Mouse (Mus musculus): ENCODE results near the gene Narf. TPM values are rescaled to one million over a fixed set of nuclear protein-coding genes. Genes with fewer than 3 reads are reported as not detected.

Narf gene
- polyA plus RNA-seq, 1 experiment = 54.1 TPM

DNA sequence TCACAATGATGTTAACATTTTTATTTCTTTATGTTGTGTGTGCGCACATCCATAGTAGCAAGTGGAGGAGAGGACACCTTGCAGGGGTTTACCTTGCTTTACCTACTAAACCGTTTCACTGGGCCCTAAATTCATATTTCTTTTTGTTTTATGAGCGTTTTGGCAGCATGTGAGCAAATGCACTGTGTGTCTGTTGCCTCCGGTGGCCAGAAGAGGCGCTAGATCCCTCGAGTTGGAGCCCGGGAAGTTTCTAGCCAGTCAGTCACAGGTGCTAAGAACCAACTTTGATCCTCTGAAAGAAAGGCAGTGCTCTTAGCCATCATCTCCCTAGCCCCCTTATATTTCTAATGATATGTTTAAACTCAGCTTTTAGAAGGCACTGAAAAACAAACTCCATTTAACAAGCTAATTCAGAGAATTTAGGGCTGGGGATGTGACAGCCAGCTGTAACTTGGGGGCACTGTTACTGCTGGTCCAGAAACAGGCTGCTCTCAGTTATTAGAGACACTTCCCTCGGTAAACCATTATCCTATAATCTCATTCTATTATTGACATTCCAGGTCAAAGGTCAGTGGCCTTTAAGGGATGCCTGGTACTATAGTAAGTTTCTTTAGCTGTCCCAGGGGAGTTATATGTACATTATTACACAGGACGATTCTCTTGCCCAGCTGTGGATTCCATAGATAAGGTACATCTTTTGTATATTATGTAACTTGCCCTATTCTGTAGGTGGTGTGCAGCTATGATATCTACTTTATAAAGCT, 1.4 kb upstream of the Narf start:
- DNase-seq = peak; percentile 56
- Histone ChIP-seq H3K4me1 (ENCODE audit: control insufficient read depth, insufficient read depth, low read length) (peaks cover 12% of the 10 kb centered on the region), H3K4me3 (ENCODE audit: insufficient read depth, low read depth, low read length) (no peak overlapping the region), H3K27ac (ENCODE audit: insufficient read depth, low read depth, low read length) (peak overlapping the region; percentile 98), H3K27me3 (replicated peaks; ENCODE audit: control insufficient read depth, insufficient read depth, low read length) (no peaks in the 10 kb centered on the region), H3K36me3 (ENCODE audit: control insufficient read depth, insufficient read depth, low read length) (no peaks in the 10 kb centered on the region)
- TF ChIP-seq POLR2A (IDR thresholded peaks at IDR 0.05; ENCODE audit: low read depth, low read length) = no peak
- TF ChIP-seq CTCF (conservative IDR thresholded peaks at IDR 0.05; ENCODE audit: insufficient read depth, insufficient read length, low read depth, low read length) = peak; percentile 57
- 31% methylated on average over 9 of the region's 9 CpGs for WGBS

GRCm38 (mm10) chr11:121237345-121238128, 484 bp downstream of the Narf start:
- H3K4me1 ChIP-seq (ENCODE audit: control insufficient read depth, insufficient read depth, low read length) = peaks cover 8% of the 10 kb centered on the region
- no peaks in the 10 kb centered on the region for H3K27me3 ChIP-seq (replicated peaks; ENCODE audit: control insufficient read depth, insufficient read depth, low read length)
- H3K4me3 ChIP-seq (ENCODE audit: insufficient read depth, low read depth, low read length) = peak overlapping the region; percentile 80
- no peaks in the 10 kb centered on the region for H3K36me3 ChIP-seq (ENCODE audit: control insufficient read depth, insufficient read depth, low read length)
- TF ChIP-seq CTCF (conservative IDR thresholded peaks at IDR 0.05; ENCODE audit: insufficient read depth, insufficient read length, low read depth, low read length) = peak; percentile 64
- TF ChIP-seq POLR2A (IDR thresholded peaks at IDR 0.05; ENCODE audit: low read depth, low read length) = no peak
- H3K27ac ChIP-seq (ENCODE audit: insufficient read depth, low read depth, low read length) = peak overlapping the region; percentile 85
- WGBS = 1% methylated on average over 28 of the region's 28 CpGs
- peak; percentile 70 for DNase-seq

DNA sequence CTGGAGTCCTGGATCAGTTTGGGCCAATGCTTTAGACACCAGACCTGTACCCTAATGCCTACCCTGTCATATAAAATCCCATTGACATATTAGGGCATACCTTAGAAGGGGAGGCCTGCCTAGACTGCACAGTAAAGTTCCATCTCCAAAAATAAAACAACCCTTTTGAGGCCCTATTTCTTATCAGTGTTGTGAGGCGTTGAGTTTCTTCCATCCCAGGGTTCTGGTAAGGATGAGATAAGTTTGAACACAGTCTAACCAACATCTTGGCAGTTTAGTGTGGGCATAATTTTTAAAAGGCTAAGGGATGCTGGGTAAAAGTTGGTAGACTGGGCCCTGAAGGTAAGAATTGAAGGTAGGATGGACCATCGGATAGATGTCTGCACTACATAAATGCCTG, 2.6 kb downstream of the Narf start:
- no peak overlapping the region for H3K27ac ChIP-seq (ENCODE audit: insufficient read depth, low read depth, low read length)
- H3K4me1 ChIP-seq (ENCODE audit: control insufficient read depth, insufficient read depth, low read length) = peaks cover 8% of the 10 kb centered on the region
- H3K27me3 ChIP-seq (replicated peaks; ENCODE audit: control insufficient read depth, insufficient read depth, low read length) = no peaks in the 10 kb centered on the region
- WGBS = 92% methylated on average over 2 of the region's 2 CpGs
- TF ChIP-seq CTCF (conservative IDR thresholded peaks at IDR 0.05; ENCODE audit: insufficient read depth, insufficient read length, low read depth, low read length) = no peak
- no peak for TF ChIP-seq POLR2A (IDR thresholded peaks at IDR 0.05; ENCODE audit: low read depth, low read length)
- DNase-seq = no peak
- no peaks in the 10 kb centered on the region; the same call in 1 of the 2 replicates for H3K36me3 ChIP-seq (ENCODE audit: control insufficient read depth, insufficient read depth, low read length)
- no peak overlapping the region for H3K4me3 ChIP-seq (ENCODE audit: insufficient read depth, low read depth, low read length)

- DNase-seq = no peak
- WGBS = 86% methylated on average over 8 of the region's 8 CpGs
- H3K36me3 ChIP-seq (ENCODE audit: control insufficient read depth, insufficient read depth, low read length) = peaks cover 16% of the 10 kb centered on the region
- no peaks in the 10 kb centered on the region for H3K27me3 ChIP-seq (replicated peaks; ENCODE audit: control insufficient read depth, insufficient read depth, low read length)
- TF ChIP-seq POLR2A (IDR thresholded peaks at IDR 0.05; ENCODE audit: low read depth, low read length) (no peak), CTCF (conservative IDR thresholded peaks at IDR 0.05; ENCODE audit: insufficient read depth, insufficient read length, low read depth, low read length) (no peak)
- H3K27ac ChIP-seq (ENCODE audit: insufficient read depth, low read depth, low read length) = no peak overlapping the region
- H3K4me3 ChIP-seq (ENCODE audit: insufficient read depth, low read depth, low read length) = no peak overlapping the region
- no peaks in the 10 kb centered on the region for H3K4me1 ChIP-seq (ENCODE audit: control insufficient read depth, insufficient read depth, low read length)
These were observed 13.1 kb downstream of the Narf start for GRCm38 (mm10) chr11:121250196-121250595.

- H3K4me1 ChIP-seq (ENCODE audit: control insufficient read depth, insufficient read depth, low read length) = peaks cover 4% of the 10 kb centered on the region; the same call in 1 of the 2 replicates
- H3K4me3 ChIP-seq (ENCODE audit: insufficient read depth, low read depth, low read length) = peak within 1 kb of the TSS; percentile 94
- no peaks in the 10 kb centered on the region for H3K27me3 ChIP-seq (replicated peaks; ENCODE audit: control insufficient read depth, insufficient read depth, low read length)
- 3% methylated on average over 91 of the region's 91 CpGs for WGBS
- TF ChIP-seq POLR2A (IDR thresholded peaks at IDR 0.05; ENCODE audit: low read depth, low read length) = peak; percentile 24
- no peak for TF ChIP-seq CTCF (conservative IDR thresholded peaks at IDR 0.05; ENCODE audit: insufficient read depth, insufficient read length, low read depth, low read length)
- DNase-seq = peak; percentile 94
- H3K27ac ChIP-seq (ENCODE audit: insufficient read depth, low read depth, low read length) = peak within 1 kb of the TSS; percentile 83
- no peaks in the 10 kb centered on the region for H3K36me3 ChIP-seq (ENCODE audit: control insufficient read depth, insufficient read depth, low read length)
These were observed 22.4 kb downstream of the Narf start, which contains the start of gene Foxk2 for GRCm38 (mm10) chr11:121259160-121260100. TSS of gene Foxk2 (plus strand) at chr11:121259990.

DNA sequence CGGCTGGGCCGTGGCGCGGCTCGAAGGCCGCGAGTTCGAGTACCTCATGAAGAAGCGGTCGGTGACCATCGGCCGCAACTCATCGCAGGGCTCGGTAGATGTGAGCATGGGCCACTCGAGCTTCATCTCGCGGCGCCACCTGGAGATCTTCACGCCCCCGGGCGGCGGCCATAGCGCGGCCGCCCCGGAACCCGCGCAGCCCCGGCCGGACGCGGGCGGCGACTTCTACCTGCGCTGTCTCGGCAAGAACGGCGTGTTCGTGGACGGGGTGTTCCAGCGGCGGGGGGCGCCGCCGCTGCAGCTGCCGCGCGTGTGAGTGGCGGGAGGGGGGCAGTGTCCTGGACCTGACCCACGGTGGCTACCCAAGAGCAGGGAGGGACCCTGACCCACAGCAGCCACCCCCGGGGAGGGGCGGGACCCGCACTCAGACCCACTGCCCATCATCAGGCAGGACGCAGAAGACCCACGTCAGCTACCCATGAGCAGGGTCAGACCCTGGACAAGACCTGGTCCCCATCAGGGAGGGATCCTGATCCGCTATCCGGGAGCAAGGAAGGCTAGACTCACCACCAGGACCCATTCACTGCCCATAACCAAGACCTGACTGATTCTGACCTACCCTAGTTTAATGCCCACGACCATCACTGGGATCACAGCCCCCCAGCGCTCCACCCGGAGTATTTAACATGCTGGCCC, 23.3 kb downstream of the Narf start:
- Histone ChIP-seq H3K27me3 (replicated peaks; ENCODE audit: control insufficient read depth, insufficient read depth, low read length) (no peaks in the 10 kb centered on the region), H3K4me1 (ENCODE audit: control insufficient read depth, insufficient read depth, low read length) (peaks cover 4% of the 10 kb centered on the region; the same call in 1 of the 2 replicates), H3K27ac (ENCODE audit: insufficient read depth, low read depth, low read length) (no peak overlapping the region), H3K4me3 (ENCODE audit: insufficient read depth, low read depth, low read length) (peak overlapping the region; percentile 78), H3K36me3 (ENCODE audit: control insufficient read depth, insufficient read depth, low read length) (no peaks in the 10 kb centered on the region)
- TF ChIP-seq POLR2A (IDR thresholded peaks at IDR 0.05; ENCODE audit: low read depth, low read length) (no peak), CTCF (conservative IDR thresholded peaks at IDR 0.05; ENCODE audit: insufficient read depth, insufficient read length, low read depth, low read length) (no peak)
- peak; percentile 29 for DNase-seq
- WGBS = 1% methylated on average over 60 of the region's 60 CpGs
